Mouse (Mus musculus): ENCODE results near the gene 1110032A03Rik.

- TF ChIP-seq CTCF (IDR thresholded peaks at IDR 0.05; ENCODE audit: low read depth, low read length) (no peak), POLR2AphosphoS5 (IDR thresholded peaks at IDR 0.05; ENCODE audit: insufficient replicate concordance, low read depth, low read length) (no peak)
Observed at GRCm38 (mm10) chr9:50822216-50822615, 46.9 kb upstream of the 1110032A03Rik start.
